Comparison of ENCODE assay signal across 8 mouse cellular contexts in the genomic region with DNA sequence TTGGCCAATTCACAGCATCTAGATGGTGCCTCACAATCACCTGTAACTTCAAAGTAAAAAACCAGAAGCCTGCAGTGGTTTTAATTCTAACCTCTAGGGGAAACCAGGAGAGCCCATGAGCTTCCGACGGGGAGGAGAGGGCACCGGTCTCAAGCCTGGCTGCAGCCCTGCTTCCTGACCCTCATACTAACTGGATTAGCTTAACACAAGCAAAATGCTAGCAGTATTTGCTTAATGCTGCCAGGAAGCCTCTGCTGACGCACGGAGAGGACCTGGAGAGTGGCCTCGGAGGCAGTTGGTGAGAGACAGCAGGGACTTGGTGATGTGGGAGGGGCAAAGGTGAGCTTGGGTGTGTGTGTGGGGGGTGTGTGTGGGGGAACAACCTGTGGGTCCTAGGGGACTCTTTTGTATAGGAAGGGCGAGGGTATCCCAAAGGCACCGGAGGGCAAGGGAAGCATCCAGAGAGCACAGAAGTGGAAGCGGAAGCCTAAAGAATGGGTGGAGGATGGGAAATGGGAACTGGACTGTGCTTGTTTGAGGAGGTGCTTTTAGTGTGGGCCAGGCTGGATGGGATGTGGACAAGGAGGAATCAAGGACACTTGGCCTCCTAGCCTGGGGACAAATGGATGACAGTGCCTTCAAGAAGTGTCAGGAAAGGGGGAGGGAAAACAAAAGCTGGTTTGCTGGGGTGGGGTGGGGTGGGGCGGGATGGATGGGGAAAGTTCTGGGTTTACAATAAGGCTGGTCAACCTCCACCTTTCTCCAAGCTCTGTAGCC. TPM values are rescaled to one million over a fixed set of nuclear protein-coding genes. Genes with fewer than 3 reads are reported as not detected.
DNase-seq lines count a peak whose midpoint lies in the region; ATAC-seq and TF ChIP-seq lines count a peak whose summit lies in the region.

A gene (plus strand): TSS at position 141 of the 777 bp plus-strand sequence.

- H3ac ChIP-seq in myocyte (ENCODE audit: control insufficient read depth, insufficient read length), result no peak within 1 kb of the TSS

- no peak within 1 kb of the TSS for H3K4me2 ChIP-seq in myocyte (ENCODE audit: low read depth)

- no peaks in the 10 kb centered on the region for H3K9me3 ChIP-seq in G1E (replicated peaks)

- ATAC-seq in G1E (ENCODE audit: extremely low read depth, insufficient number of reproducible peaks, low FRiP score, poor library complexity, severe bottlenecking), result no peak

- H3K4me1 ChIP-seq in G1E (ENCODE audit: insufficient read depth, low read depth, low read length), result peaks cover 43% of the 10 kb centered on the region
- H3K4me1 ChIP-seq in embryonic fibroblast, embryonic 13.5 days (ENCODE audit: control insufficient read depth, insufficient read depth, low read length), result no peaks in the 10 kb centered on the region

- no peak for TF ChIP-seq POLR2A in embryonic fibroblast, embryonic 13.5 days (IDR thresholded peaks at IDR 0.05; ENCODE audit: low read depth, low read length)
- no peak for TF ChIP-seq POLR2A in myocyte (IDR thresholded peaks at IDR 0.05; ENCODE audit: insufficient read length, low read depth)

- no peak within 1 kb of the TSS for H3K27ac ChIP-seq in embryonic fibroblast, embryonic 13.5 days (ENCODE audit: insufficient read depth, low read length)

- intact Hi-C loops in left cerebral cortex, postnatal 14 days (cut with DNase I), result loop anchor here (5.0 to 10.0 kb wide), 3 partner anchors 33 to 400 kb away; a partner anchor contains a TSS

- H3K79me2 ChIP-seq in myocyte (ENCODE audit: control insufficient read depth, insufficient read depth), result peaks cover 2% of the 10 kb centered on the region

- H3K36me3 ChIP-seq in G1E (replicated peaks), result no peaks in the 10 kb centered on the region
- no peaks in the 10 kb centered on the region for H3K36me3 ChIP-seq in myocyte (ENCODE audit: control insufficient read depth, insufficient read depth)

- no peak for TF ChIP-seq CTCF in G1E (IDR thresholded peaks at IDR 0.05; ENCODE audit: low read depth, low read length)
- no peak for TF ChIP-seq CTCF in embryonic fibroblast, embryonic 13.5 days (IDR thresholded peaks at IDR 0.05; ENCODE audit: borderline replicate concordance, insufficient read depth, low read length)

- no peak within 1 kb of the TSS for H3K4me3 ChIP-seq in G1E (ENCODE audit: low read depth, low read length)
- no peak within 1 kb of the TSS for H3K4me3 ChIP-seq in embryonic fibroblast, embryonic 13.5 days (ENCODE audit: insufficient read depth, low read length)
- no peak within 1 kb of the TSS for H3K4me3 ChIP-seq in myocyte

- H3K27me3 ChIP-seq in G1E (ENCODE audit: insufficient read depth, low read length) (peaks cover 3% of the 10 kb centered on the region), myocyte (ENCODE audit: control insufficient read depth, insufficient read depth, insufficient read length) (no peaks in the 10 kb centered on the region)

- no peak for DNase-seq in heart, postnatal 4 days
- no peak for DNase-seq in heart, adult 11 months
- no peak for DNase-seq in G1E (ENCODE audit: low spot score)
- no peak for DNase-seq in left cerebral cortex, postnatal 14 days (ENCODE audit: low spot score in 2 of 2)
- DNase-seq in gastrocnemius, postnatal 10 days, result no peak
- DNase-seq in frontal cortex, postnatal 36 days (ENCODE audit: low spot score in 2 of 2), result no peak

TF ChIP-seq in myocyte, 11 proteins besides CTCF, POLR2A, EP300 and RAD21:
- TF ChIP-seq USF1 (IDR thresholded peaks at IDR 0.05; ENCODE audit: low read depth), result no peak
- no peak for TF ChIP-seq SRF (IDR thresholded peaks at IDR 0.05; ENCODE audit: control insufficient read depth, insufficient read length, low read depth)
- no peak for TF ChIP-seq REST (IDR thresholded peaks at IDR 0.05; ENCODE audit: insufficient read depth, insufficient read length)
- TF ChIP-seq POLR2AphosphoS2 (IDR thresholded peaks at IDR 0.05; ENCODE audit: insufficient read length, low read depth), result no peak
- TF ChIP-seq MAX (IDR thresholded peaks at IDR 0.05; ENCODE audit: low read depth), result no peak
- TF ChIP-seq MYOG (IDR thresholded peaks at IDR 0.05; ENCODE audit: control insufficient read depth in 1 of 3, insufficient read depth in 1 of 3, insufficient read length in 2 of 3, low read depth in 2 of 3), result no peak
- no peak for TF ChIP-seq MYOD1 (IDR thresholded peaks at IDR 0.05; ENCODE audit: control insufficient read depth in 1 of 3, insufficient read length in 2 of 3, low read depth in 2 of 3)
- TF ChIP-seq CEBPB (IDR thresholded peaks at IDR 0.05; ENCODE audit: insufficient read depth, poor library complexity, severe bottlenecking), result no peak
- TF ChIP-seq TCF3 (IDR thresholded peaks at IDR 0.05; ENCODE audit: insufficient read length, low read depth), result no peak
- TF ChIP-seq E2F4 (IDR thresholded peaks at IDR 0.05; ENCODE audit: insufficient read depth), result no peak
- no peak for TF ChIP-seq TCF12 (IDR thresholded peaks at IDR 0.05; ENCODE audit: insufficient read depth, poor library complexity, severe bottlenecking)
TF ChIP-seq in myocyte: peak in this region for 0.

RNA-seq across cellular contexts. Expression of the gene that starts here (rescaled TPM):
- total RNA-seq in heart, postnatal 4 days (2021), result 10 to 100 TPM; 11.3 to 13.3 TPM
- 12.1 and 17.8 TPM in 2 replicates for total RNA-seq in G1E (2014; fragmentation: Nextera tagmentation)
- 46.6 and 48.1 TPM in 2 replicates for total RNA-seq in G1E (2017)
- polyA plus RNA-seq in G1E (2012), result 14.9 and 26.1 TPM in 2 replicates
- 16.3 and 21.0 TPM in 2 replicates for polyA plus RNA-seq in embryonic fibroblast, embryonic 13.5 days (2011; ENCODE audit: insufficient read length, low read depth, missing spikeins)
- 10 to 100 TPM; 33.6 to 36.8 TPM for total RNA-seq in left cerebral cortex, postnatal 14 days (2021)
- 67.9 TPM for polyA plus RNA-seq in myocyte (2012; fragmentation: generic; extraction: Trizol)
- 1 to 10 TPM; 9.8 to 9.9 TPM for total RNA-seq in gastrocnemius, postnatal 10 days (2021)
